Mouse (Mus musculus): ENCODE measurements around the gene Setd4.
"Not testable (repeated sequence)": the region's sequence is repeated elsewhere in the genome, so short reads cannot be mapped to it uniquely, and the experiment has no call there.

Gene Setd4

GRCm38 (mm10) chr16:93603439-93604212, at the start of gene Setd4:
Setd4 (minus strand) TSS chr16:93604063.
- in situ Hi-C loops (cut with MboI) = no loop called here

- in situ Hi-C loops (cut with MboI) = no loop called here
Observed at GRCm38 (mm10) chr16:93648441-93649183, 44.7 kb upstream of the Setd4 start.

DNA sequence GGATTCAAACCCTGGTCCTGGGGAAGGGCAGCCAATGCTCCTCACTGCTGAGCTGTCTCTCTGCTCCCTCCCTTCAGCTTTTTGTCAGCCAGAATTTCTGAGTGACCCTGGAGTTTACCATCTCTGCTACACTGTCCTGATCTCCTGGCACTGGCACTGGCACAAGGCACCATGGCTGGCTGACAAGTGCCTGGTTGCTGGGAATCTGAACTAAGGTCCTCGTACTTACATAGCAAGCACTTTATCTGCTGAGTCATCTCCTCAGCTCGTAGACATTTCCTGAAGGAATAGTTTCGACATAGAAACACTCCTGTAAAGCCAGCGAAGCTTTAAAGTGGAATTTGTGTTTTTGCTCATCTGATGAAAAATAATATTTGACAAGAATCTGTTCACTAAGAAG, 40.1 kb upstream of the Setd4 start:
- in situ Hi-C loops (cut with MboI) = no loop called here

DNA sequence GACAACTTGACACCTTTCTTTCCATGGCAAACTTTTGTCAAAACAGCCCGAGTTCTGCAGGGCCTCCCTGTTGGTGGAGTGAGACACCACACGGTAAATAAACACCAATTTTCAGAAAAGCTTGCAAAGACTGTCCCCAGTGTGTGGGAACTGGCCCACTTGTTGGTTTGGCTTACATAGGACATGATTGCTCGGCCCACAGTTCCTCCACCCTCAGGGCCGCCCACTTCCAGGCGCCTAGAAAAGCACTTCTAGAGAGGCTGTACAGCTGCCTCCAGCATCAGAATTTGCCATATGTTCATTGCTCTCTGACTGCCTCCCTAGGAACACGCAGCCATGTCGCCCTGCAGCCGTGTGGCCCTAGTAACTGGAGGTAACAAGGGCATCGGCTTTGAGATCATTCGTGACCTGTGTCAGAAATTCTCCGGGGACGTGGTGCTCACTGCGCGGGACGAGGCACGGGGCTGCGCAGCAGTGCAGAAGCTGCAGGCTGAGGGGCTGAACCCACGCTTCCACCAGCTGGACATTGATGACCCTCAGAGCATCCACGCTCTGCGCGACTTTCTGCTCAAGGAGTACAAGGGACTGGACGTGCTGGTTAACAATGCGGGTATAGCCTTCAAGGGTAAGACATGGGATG, 24.0 kb upstream of the Setd4 start, which contains the start of gene Gm5678:
Gm5678 (plus strand) TSS at position 337 of the 640 bp plus-strand sequence.
- in situ Hi-C loops (cut with MboI) = no loop called here

- in situ Hi-C loops (cut with MboI) = no loop called here
Observed at GRCm38 (mm10) chr16:93626745-93627144, 22.9 kb upstream of the Setd4 start.

GRCm38 (mm10) chr16:93624671-93625070, 20.8 kb upstream of the Setd4 start:
- in situ Hi-C loops (cut with MboI) = no loop called here

DNA sequence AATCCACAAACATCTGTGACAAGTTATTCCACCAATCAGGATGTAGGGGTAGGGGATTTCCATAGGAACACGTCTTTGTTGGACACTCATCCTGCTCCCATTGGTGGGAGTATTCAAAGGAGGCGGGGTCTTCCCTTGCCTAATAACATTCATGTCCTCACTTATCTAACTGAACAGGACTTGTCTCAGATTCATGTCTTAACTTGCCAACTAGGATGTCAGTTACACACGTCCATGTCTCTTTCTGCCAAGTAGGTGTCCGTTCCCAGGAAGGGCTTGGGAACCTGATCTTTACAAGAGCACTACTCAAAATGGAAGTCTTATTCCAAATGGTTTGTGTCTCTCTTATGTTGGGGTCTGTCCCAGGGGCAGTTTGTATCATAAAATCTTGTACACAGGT, 19.9 kb upstream of the Setd4 start:
- in situ Hi-C loops (cut with MboI) = not testable (repeated sequence)

- in situ Hi-C loops (cut with MboI) = no loop called here
Observed at GRCm38 (mm10) chr16:93615118-93615870, 11.4 kb upstream of the Setd4 start.

DNA sequence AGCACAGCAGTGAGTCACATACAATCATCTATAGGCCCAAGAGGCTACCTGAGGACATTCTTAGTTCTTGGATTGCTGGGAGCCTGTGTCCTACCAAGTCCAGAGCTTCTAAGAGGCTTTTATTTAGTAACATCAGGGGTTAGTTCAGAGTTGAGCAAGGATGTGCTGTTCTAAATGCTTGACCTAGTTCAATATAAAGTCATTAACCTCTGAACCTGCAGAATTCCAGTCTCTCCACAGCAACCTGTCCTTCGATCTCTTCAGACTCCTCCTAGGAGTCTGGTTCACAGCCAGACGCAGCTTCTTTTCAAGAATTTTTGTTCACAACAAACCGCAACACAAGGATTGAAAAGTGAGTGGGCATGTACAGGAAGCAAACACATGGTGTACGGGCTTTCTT, 7.1 kb upstream of the Setd4 start:
- in situ Hi-C loops (cut with MboI) = no loop called here

DNA sequence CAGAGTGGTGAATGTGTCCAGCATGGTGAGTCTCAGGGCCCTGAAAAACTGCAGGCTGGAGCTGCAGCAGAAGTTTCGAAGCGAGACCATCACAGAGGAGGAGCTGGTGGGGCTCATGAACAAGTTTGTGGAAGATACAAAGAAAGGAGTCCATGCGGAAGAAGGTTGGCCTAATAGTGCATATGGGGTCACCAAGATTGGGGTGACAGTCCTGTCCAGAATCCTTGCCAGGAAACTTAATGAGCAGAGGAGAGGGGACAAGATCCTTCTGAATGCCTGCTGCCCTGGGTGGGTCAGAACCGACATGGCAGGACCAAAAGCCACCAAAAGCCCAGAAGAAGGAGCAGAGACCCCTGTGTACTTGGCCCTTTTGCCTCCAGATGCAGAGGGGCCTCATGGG, 5.9 kb upstream of the Setd4 start:
- in situ Hi-C loops (cut with MboI) = no loop called here

DNA sequence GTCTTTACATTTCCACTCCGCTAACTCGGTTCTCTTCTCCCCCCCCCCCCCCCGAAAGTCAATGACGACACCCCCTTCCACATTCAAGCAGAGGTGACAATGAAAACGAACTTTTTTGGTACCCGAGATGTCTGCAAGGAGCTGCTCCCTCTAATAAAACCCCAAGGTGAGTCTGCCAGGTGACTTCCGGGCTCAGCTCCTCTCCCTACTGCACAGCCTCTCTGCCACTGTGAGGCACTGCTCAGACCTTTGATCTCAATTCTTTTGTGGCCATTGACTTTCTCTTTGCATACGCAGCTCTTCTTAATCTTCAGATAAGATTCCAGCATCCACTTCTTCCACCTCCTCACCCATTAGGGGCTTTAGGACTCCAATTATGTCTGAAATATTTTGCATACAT, 4.9 kb upstream of the Setd4 start:
- in situ Hi-C loops (cut with MboI) = no loop called here

GRCm38 (mm10) chr16:93607669-93608101, 3.8 kb upstream of the Setd4 start:
- in situ Hi-C loops (cut with MboI) = no loop called here

DNA sequence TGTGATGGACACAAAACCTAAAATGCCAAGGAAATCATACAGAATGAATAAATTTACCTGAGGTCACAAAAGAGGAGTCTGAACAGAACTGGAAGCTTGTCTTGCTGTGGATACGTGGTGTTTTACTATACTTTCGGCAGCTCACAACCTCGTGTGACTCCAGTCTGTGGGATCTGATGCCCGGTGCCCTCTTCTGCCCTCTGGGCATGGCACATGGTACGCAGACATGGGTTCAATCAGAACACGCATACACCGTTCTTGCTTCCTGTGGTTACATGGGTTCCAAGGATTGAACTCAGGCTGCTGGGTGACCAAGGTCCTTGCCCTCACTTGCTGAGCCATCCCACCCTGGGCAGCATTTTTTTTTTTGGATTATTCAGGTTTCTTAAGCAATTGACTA, 2.3 kb upstream of the Setd4 start:
- in situ Hi-C loops (cut with MboI) = no loop called here

- in situ Hi-C loops (cut with MboI) = no loop called here
Observed at GRCm38 (mm10) chr16:93605553-93605952, 1.7 kb upstream of the Setd4 start, which contains the start of gene Cbr1. Cbr1 (plus strand) TSS chr16:93605853.

GRCm38 (mm10) chr16:93604481-93604969, 662 bp upstream of the Setd4 start:
- in situ Hi-C loops (cut with MboI) = no loop called here

DNA sequence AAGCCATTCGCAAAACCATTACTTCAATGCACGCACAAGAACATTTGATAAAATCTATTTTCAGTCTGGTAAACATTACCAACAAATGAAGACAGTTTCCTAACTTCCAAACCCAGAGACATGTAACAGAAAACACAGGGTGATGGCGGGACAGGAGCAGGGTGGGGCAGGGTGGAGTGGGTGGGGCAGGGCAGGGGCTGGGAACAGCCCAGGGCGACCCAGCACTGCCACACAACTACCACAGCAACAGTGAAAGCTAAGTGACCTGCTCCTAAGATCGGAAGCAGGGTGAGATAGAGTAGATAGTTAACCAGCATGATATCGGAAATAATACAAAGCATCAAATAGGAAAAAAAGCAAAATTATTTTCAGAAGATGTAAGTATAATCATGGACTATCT, 4.4 kb downstream of the Setd4 start:
- in situ Hi-C loops (cut with MboI) = no loop called here

GRCm38 (mm10) chr16:93597551-93597950, 6.3 kb downstream of the Setd4 start:
- in situ Hi-C loops (cut with MboI) = no loop called here

DNA sequence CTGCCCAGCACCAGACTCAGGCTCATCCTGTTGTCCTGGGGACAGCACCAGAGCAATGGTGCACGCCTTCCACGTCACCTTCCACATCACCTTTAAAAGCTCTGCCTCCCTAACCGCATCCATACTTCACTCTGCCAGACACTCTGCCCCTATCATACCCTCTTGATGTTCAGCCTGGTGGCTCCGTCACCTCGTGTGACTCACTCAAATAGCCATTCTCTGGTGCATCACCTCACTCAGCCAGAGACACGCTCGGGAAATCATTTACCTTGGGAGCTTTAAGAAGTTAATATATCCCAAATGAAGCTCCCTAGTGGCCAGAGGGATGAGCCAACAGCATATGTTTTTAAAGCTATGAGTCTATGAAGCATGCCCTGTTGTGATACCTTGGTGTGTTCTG, 7.1 kb downstream of the Setd4 start:
- in situ Hi-C loops (cut with MboI) = no loop called here

GRCm38 (mm10) chr16:93595766-93596165, 8.1 kb downstream of the Setd4 start:
- in situ Hi-C loops (cut with MboI) = no loop called here

DNA sequence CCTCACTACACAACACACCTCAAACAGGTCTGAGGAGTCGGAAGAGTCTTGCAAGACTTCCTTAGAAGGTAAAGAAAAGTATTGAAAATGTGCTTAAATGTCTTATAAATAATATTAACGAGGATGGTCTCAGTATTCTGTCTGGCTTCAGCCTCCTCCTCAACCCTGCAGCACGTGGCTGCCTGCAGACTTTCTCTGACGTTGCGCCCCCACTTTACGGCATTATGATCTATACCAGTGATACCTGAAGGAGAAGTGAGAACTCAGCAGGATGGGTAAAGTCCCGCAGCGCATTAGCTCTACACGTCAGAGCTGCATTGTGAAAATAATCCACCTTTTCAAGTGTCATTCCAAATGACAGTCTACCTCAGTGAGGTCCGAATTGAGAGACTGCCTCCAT, 9.4 kb downstream of the Setd4 start:
- in situ Hi-C loops (cut with MboI) = no loop called here

DNA sequence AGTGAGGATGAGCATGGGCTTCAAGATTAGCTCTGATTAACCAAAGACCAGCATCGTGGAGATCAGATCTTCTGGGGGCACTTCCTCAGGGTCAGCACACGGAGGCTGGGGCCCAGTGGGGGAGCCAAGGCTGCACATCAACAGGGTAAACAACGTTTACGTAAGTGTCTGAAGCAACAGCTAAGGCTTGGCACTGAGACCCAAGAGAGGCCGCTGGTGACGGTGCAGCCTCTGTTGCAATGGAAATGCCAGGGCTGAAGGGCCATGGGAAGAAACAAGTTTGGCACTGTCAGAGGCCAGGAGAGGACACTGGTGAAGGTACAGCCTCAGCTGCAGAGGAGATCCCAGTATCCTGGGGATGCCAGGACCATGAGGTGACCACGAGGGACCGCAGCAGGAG, 10.5 kb downstream of the Setd4 start:
- in situ Hi-C loops (cut with MboI) = no loop called here

DNA sequence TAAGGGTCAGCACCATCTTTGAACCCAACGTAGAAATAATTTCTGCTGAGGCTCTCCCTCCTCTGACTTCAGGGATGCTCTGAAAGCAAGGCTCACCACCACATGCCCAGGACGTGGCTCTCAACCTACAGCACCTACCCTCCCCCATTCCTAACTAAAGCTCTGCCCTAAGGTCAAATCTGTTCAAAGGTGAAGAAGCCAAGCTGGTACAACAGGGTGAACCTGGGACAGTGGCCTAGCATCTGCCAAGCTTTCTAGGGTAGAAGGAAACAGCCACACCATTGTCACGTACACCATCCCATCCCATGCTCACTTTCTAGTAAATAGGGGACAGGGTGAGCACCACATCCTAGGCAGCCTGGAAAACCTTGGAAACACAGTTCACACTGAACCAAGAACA, 11.2 kb downstream of the Setd4 start:
- in situ Hi-C loops (cut with MboI) = no loop called here
